Mouse (Mus musculus): ENCODE data around the gene Rbm6.
A peak's percentile ranks its signal among the peaks of the same experiment; 100 is the strongest.

Rbm6 gene

GRCm38 (mm10) chr9:107873137-107873536 lies at the start of gene Rbm6:
Gene Rbm6, minus strand, starts transcription at chr9:107873237.
- DNase-seq, result no peak

- DNase-seq, result no peak
These were observed 46.4 kb upstream of the Rbm6 start for GRCm38 (mm10) chr9:107919441-107919840.

- no peak for DNase-seq
These were observed 45.8 kb upstream of the Rbm6 start for GRCm38 (mm10) chr9:107918884-107919283.

- DNase-seq, result no peak
These were observed 45.0 kb upstream of the Rbm6 start for GRCm38 (mm10) chr9:107917895-107918608.

GRCm38 (mm10) chr9:107914764-107915420 lies 41.9 kb upstream of the Rbm6 start:
- DNase-seq, result no peak

- DNase-seq, result no peak
These were observed 37.2 kb upstream of the Rbm6 start for GRCm38 (mm10) chr9:107910025-107910769.

- DNase-seq, result peak; percentile 98
These were observed 35.5 kb upstream of the Rbm6 start for GRCm38 (mm10) chr9:107908410-107909158.

- DNase-seq, result peak; percentile 94
These were observed 34.7 kb upstream of the Rbm6 start for GRCm38 (mm10) chr9:107907801-107908120.

- DNase-seq, result peak; percentile 94
These were observed 34.1 kb upstream of the Rbm6 start for GRCm38 (mm10) chr9:107906967-107907800.

GRCm38 (mm10) chr9:107906252-107906966 lies 33.4 kb upstream of the Rbm6 start, which contains the start of gene Mst1r:
Gene Mst1r, plus strand, starts transcription at chr9:107906873.
- peak; percentile 99 for DNase-seq

- DNase-seq, result peak; percentile 99
These were observed 31.7 kb upstream of the Rbm6 start for GRCm38 (mm10) chr9:107904726-107905125.

- peak; percentile 90 for DNase-seq
These were observed 28.5 kb upstream of the Rbm6 start for GRCm38 (mm10) chr9:107901627-107901914.

GRCm38 (mm10) chr9:107900840-107901626 lies 28.0 kb upstream of the Rbm6 start:
- no peak for DNase-seq

- no peak for DNase-seq
These were observed 26.8 kb upstream of the Rbm6 start for GRCm38 (mm10) chr9:107899855-107900254.

GRCm38 (mm10) chr9:107898563-107898962 lies 25.5 kb upstream of the Rbm6 start:
- peak; percentile 86 for DNase-seq

- no peak for DNase-seq
These were observed 18.0 kb upstream of the Rbm6 start for GRCm38 (mm10) chr9:107891023-107891422.

GRCm38 (mm10) chr9:107890260-107890659 lies 17.2 kb upstream of the Rbm6 start:
- DNase-seq, result peak; percentile 64

- no peak for DNase-seq
These were observed 15.3 kb upstream of the Rbm6 start for GRCm38 (mm10) chr9:107888267-107888850.

- DNase-seq, result peak; percentile 99
These were observed 14.8 kb upstream of the Rbm6 start, which contains the start of gene Mon1a for GRCm38 (mm10) chr9:107887804-107888266. Gene Mon1a, plus strand, starts transcription at chr9:107888151.

- peak; percentile 35 for DNase-seq
These were observed 7.4 kb upstream of the Rbm6 start for GRCm38 (mm10) chr9:107880411-107880810.

Measured in heart, adult 11 months (tissue).